Mouse (Mus musculus): Measurements from ENCODE around the gene Ghrl.
"Not testable (repeated sequence)": the region's sequence is repeated elsewhere in the genome, so short reads cannot be mapped to it uniquely, and the experiment has no call there.

Gene Ghrl

DNA sequence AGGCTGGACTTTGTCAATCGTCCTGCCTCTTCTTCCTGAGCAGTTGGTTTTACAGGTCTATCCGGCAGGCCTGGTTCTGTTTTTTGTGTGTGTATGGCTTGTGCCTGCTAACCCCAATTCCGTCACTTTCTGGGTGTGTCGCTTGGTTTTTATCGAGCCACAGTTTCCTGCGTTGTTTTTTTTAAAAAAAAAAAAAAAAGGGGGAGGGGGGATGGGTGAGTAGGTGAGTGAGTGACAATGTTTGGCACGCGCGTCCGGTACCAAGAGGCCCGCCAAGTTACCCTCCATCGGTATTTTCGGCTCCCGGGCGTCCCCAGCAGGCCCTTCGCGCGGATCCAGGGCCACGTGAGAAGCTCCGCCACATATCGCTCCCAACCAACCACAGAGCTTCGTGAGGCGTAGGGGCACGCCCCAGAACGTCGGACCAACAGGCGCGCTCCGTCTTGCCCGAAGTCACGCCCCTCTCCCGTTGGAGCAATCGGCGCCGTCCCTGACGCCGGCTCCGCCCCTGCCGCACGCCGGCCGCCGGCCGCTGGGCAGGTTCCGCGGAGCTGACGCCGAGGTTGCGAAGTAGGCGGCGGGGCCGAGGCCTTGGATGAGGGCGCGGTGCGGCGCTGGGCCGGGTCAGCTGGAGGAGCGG lies 23.0 kb downstream of the Ghrl start, which contains the start of gene Tatdn2:
Gene Tatdn2 (plus strand): TSS at position 469 of the 640 bp plus-strand sequence.
- peak; percentile 93 to 97 for DNase-seq (ENCODE audit: low spot score in 2 of 2)

DNA sequence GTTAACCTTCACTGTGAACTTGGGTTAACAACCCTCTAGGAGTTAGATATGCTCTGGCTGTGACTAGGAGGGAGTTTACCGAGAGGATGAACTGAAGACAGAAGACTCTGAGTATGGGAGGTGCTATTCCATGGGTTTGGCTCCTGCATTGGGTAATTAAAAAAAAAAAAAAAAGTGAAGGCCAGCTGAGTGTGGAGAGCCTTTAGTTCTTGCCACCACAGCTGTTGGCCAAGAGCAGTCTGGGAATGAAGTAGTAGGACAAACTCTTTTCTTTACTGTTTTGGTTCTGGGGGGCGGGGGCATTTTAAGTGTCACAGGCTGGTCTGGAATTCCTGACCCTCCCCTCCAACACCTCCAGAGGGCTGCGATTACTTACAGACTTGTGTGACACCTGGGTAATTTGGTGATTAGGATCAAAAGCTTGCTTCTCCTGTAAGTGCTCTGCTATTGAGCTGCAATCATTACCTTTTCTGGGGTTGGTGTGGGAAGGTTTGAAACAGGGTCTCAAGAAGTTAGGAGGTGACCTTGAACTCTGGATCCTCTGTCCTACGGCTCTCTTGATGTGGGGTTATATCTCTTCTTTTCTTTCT lies 23.8 kb downstream of the Ghrl start:
- peak in 1 of 2 experiments; percentile 25 for DNase-seq (ENCODE audit: low spot score in 2 of 2)

DNA sequence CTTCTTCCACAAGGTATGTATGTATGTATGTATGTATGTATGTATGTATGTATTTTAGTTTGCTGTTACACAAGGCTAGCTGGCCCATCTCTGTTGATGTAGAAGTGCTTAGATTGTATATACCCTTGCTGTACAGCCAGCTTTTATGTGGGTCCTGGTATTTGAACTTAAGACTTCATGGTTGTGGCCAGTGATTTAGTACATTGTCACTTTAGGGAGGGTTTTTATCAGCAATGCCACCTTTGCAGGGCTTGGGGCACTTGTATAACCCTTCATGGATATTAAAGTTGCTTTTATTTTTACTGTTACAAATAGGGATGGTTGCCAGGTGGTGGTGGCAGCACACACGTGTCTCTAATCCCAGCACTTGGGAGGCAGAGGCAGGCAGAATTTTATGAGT lies 24.5 kb downstream of the Ghrl start:
- DNase-seq (ENCODE audit: low spot score in 2 of 2), result no peak

DNA sequence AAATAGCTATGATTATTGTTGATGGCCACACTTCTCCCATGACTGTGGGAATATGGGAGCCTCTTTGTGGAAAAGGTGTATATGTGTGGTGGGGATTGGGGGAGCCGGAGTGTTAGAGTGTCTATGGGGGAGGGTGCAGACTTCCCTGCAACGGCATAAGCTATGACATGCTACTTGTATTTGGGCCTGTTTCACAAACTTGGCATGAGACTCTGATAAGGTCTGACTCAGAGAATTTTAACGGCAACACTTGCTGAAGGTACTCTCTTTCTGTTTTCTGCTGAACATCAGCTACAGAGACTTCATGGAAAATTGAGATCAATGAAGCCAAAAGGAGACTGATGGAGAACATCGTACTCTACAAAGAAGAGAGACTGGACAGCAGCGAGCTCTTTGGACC lies 26.3 kb downstream of the Ghrl start:
- DNase-seq (ENCODE audit: low spot score in 2 of 2), result no peak

DNA sequence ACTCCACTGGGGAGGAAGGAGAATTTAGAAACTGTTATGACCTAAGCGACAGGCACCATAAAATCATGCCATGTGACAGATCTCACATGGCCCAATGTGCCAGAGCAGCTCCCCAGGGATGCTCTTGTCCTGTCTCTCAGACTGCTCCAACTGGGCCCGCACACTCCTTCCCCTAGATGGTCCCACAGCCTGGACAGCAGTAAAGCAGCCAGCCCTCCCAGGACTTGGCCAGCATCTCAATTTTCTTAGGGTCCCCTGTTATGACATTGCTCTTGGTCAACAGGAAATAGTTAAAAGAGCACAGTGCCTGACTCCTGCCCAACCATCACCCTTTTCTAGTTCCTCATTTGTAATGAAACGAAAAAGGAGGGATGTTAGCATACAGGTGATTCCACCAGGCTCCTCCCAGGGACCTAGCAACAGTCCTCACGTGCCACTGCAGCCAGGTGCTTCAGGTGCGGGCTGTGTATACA lies 27.0 kb downstream of the Ghrl start:
- no peak for DNase-seq (ENCODE audit: low spot score in 2 of 2)

DNA sequence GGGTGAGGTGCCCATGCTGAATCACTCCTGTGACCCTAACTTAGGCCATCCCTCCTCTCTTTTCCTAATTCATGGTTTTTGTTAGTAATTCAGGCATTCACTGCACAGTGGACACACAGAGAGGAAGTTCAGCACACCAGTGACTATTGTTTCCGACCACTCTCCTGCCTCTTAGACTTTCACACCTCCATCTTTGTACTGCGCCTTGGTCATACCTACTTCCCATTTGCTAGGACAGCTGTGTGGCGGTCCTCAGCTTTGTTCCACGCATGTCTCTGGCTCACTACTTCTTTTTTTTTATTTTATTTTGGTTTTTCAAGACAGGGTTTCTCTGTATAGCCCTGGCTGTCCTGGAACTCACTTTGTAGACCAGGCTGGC lies 28.6 kb downstream of the Ghrl start:
- no peak for DNase-seq (ENCODE audit: low spot score in 2 of 2)

DNA sequence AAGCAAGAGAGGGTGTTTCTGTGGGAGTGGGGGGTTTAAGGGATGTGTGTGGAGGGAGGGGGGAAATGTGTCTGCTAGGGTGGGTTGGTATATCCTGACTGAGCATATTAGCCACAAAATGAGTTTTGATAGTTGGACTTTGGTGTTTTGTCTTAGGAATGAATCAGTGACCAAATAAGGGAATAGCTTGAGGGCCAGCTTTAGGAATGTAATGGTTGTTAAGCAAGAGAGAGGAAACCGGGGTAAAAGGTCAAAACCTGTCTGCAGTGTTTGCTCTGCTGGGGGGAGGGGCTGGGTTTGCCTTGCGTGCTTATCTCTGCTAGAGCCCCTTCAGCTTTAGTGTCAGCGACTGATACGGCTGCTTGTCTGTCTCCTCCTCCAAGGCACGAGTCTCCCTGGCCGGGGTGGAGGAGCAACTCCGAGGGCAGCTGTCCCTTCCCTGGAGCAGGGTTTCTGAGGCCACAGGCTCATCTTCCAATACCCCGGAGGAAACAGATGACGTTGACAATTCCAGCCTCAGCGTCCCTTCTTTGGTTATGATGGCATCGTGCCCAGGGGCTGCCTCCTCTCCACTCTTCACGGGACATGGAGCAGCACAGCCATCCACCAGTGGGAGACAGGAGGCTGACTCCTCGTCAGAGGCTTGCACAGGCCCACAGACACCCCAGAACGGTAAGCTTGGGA lies 29.1 kb downstream of the Ghrl start:
- peak; percentile 60 to 76 for DNase-seq (ENCODE audit: low spot score in 2 of 2)

DNA sequence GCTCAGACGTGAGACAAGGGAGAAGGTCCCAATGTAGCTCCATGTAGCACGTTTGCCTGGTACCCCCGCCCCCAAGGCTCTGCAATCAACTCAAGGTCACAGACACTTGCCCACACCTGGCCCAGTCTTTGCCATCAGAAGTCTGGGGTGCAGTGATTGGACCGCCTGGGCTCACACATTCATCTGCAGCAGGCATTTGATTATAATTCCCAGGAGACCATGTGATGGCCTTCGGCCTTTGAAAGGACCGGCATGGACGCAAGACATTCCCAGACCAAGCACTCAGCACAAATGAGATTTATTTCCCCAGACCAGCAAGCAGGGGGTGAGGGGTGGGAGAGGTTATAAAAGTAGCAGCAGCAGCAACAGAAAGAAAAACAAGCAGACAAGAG lies 29.7 kb downstream of the Ghrl start:
- DNase-seq (ENCODE audit: low spot score in 2 of 2), result no peak

DNA sequence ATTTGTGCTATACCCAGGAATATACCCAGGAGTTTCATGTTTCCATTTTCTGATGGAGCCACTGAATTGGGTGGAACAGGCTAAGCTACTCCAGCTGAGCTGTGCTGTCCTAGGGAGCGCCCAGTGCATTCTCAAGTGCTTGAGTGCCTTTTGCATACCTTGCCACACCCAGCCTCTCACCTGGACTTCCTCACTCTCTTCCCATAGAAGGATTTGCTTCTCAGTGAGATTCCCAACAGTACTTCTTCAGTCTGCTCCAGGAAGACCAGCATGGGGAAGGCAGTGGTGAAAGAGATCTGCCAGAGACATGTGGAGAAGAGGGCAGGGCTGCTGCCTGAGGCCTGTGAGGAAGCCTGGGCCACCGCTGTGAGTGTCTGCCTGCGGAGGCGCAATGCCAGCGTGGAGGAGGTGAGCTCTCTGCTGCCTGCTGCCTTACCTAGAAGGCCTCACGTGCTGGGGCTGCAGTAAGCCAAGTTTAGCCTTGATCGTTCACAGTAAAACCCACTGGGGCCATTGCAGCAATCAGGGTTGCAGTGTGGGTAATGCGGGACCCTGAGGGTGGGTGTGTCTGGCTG lies 33.0 kb downstream of the Ghrl start:
- DNase-seq (ENCODE audit: low spot score in 2 of 2), result no peak

DNA sequence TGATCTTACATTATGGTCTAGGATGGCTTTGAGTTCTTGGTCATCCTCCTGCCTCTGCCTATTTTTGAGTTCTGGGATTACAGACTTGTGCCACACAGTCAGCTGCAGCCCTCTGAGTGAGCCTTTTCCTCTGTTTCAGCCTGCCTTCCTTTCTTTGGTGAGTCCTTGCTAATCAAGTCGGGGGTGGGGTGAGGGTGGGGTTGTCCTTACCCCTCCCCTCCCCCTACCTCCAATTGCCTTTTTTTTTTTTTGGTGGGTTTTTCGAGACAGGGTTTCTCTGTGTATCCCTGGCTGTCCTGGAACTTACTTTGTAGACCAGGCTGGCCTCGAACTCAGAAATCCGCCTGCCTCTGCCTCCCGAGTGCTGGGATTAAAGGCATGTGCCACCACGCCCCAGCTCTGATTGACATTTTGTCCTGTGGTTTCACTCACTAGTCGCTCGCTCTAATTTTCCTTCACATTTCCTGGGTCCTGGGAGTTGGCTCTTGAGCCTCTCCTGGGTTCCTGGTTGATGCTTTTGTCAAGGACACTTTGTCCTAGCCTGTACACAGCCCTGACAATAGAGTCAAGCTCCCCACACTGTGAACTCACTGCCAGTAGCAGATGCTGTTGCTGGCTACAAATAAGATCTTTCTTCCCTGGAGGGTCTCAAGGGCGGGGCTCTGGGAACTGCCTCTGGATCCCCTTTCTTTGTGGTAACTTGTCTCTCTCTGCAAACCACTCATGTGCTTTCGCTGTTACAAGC lies 36.4 kb downstream of the Ghrl start:
- DNase-seq (ENCODE audit: low spot score in 2 of 2), result no peak

DNA sequence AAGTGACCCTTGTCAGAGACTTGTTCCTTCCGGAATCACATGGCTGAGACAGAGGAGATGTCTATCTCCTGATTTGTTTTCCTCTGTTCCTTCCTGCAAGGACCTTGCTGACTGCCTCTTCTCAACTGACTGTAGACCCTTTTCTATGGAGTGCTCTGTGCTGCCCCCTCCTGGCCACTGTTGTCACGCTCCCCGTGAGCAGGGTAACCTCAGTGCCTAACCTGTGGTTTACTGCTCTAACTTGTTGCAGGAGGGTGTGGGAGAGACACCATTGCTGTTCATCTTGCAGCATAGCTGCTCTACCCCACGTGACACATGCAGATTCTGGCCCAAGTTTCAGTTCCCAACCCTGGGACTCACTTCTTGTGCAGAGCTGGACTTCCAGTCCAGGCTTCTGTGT lies 38.4 kb downstream of the Ghrl start:
- peak; percentile 86 to 95 for DNase-seq (ENCODE audit: low spot score in 2 of 2)

DNA sequence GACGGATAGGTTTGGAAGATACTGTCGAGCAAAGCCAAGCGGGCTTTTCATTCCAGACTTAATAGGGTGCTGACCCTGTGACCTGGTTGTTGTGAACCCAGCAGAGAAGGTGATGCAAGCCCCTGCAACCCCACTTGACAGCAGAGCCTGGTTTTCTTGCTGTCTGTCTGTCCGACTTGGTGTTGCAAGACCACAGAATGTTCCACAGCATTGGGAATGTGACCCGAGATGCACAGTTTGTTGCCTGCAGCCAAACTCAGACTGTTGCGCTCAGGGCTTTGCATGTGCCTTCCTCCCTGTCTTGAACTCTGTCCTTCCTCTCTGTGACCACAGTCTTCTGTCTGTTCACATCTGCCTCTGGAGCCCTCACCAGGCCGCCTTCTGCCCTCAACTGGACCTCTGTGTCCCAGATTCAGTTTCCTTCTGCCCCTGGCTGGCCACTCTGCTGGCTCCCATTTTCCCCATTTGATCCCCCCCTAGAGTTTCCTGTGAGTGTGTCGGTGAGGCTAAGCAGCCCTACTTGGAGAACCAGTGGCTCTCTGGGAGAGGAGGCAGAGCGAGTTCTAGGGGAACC lies 39.6 kb downstream of the Ghrl start:
- no peak for DNase-seq (ENCODE audit: low spot score in 2 of 2)

DNA sequence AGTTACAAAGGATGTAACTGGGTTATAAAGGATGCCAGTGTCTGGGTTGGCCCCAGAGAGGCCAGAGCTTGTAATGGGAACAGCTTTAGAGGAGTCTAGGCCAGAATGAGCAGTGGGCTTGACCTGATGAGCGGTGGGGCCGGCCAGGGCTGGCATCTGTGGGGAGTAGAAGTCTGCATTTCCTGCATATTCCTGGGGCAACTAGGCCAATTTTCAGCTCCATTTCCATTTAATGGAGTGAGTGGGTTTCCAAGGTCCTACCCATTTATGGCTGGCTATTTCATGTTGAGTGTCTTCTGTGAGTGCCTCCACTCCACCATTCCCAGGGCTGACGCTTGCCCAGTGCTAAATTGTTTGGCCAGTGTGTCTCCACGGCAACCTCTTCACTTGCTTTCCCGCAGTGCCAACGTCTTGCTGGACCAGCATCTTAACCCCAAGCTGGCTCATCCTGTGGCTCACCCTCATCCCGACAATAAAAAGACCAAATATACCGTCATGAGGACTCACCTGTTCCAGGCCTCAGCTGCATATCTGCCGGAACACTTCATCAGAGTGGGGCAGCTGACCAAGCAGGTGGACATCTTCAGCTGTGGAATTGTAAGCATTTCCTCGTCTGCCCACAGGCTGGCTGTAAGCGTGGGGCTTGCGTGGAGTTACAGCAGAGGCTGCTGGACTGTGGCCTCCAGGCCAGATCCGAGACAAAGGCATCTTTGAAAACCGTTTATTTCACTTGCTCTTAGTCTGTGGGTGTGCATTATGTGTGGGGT lies 41.3 kb downstream of the Ghrl start:
- DNase-seq (ENCODE audit: low spot score in 2 of 2), result no peak

DNA sequence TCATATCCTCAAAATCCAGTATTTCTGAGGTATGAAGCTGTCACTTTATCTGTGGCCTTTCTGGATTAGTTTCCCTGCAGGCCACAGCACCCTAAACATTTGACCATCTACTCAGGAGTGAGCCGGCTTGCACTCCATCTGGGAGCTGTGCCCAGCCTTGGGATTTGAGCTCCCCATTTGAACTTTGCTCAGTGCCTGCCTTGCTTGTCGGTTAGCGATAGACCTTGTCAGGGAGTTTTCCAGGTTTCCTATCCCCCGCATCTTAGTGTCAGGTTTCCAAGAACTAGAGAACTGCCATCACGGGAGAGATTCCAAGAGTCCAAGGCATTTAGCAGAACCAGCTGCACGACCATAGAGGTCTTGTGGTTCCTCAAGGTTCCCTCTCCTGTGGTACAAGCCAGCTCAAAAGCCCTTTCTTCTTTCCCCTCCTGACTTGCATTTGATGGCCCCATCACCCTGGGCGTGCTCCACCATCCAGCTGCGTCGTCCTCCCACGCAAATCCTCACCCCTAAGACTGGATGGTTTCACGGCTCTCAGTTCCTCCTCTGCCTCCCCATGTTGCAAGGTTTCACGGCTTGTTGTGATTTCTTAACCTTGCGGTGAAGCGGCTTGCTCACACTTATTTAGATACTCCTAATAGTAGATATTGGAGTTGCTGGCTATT lies 42.5 kb downstream of the Ghrl start:
- DNase-seq (ENCODE audit: low spot score in 2 of 2), result no peak

DNA sequence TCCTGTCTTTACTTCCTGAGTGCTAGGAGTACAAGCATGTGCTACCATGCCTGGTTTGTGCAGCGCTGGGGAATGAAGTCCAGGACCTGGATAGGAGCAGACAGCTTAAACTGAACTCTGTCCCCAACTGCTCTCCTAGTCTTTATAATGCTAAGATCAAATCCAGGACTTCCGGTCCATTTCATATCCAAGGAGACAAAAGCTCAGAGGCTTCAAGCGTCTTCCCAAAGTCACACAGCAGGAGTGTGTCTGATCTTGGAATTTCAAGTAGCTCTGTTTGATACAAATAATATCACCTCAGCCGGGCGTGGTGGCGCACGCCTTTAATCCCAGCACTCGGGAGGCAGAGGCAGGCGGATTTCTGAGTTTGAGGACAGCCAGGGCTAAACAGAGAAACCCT lies 43.7 kb downstream of the Ghrl start:
- DNase-seq (ENCODE audit: low spot score in 2 of 2), result no peak

DNA sequence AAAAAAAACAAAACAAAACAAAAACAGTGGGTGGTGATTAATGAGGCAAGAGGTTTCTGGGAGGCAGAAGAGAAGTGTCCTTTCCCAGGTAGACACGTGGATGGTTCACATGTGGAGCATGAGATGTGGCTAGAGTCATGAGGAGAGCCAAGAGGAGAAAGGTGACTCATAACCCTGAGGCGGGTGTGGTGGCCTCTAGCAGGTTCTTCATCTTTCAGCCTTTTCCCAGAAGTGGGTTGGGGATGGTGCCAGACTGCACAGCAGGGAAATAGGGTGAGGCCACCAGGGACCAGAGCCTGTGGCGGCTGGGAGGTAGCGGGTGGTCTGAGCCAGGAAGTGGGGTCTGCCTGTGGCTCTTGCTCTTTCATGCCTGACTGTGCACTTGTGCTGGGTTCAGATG lies 44.4 kb downstream of the Ghrl start:
- DNase-seq (ENCODE audit: low spot score in 2 of 2), result no peak

DNA sequence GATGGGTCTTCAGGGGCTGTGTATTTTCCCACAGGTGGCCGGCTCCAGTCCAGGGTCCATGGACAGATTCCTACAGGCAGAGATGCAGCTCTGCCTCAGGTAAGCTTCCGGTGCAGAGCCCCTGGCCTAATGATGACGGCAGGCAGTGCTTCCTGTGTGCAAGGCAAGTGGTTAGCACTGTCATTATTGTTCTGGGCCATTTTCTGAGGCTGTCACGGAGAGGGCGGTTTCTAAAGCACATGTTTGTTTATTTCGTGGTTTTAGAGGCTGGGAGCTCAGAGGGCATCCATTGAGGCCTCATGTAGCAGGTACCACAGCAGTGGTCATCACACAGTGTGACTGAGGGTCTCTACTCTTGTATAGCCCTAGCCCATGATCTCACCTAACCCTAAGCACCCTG lies 46.7 kb downstream of the Ghrl start:
- DNase-seq (ENCODE audit: low spot score in 2 of 2), result no peak

DNA sequence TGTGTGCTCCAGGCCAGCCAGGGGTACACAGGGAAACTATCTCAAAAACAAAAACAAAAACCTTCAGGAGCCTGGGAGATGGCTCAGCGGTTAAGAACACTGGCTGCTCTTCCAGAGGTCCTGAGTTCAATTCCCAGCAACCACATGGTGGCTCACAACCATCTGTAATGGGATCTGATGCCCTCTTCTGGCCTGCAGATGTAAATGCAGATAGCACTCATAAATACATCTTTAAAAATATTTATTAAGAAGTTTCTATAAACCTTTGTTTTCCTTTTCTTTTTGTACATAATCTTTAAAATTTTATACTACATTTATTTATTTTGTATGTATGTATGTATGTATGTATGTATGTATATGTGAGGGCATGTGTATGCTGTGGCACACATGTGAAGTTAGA lies 47.7 kb downstream of the Ghrl start:
- not testable (repeated sequence) for DNase-seq (ENCODE audit: low spot score in 2 of 2)

DNA sequence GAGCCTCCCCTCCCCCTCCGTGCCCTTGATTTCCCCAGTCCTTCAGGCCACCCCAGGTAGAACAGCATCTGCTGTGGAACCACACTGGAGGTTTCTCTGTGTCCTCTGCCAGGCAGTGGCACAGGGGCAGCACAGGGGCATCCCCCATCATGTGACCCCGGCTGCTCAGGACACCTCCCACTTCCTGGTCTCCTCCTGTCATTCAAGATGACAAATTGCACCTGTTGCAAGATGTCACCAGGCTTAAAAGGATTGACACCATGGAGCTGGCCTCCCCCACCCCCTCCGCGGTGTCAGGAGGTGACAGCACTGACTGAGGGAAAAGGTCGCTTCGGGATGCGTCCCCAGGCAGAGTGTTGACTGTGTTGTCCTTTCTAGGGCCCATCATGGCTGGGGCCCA lies 49.9 kb downstream of the Ghrl start:
- DNase-seq (ENCODE audit: low spot score in 2 of 2), result peak in 1 of 2 experiments; percentile 55
